Mouse (Mus musculus): Measurements from ENCODE around the gene Slc25a1.

The Slc25a1 gene

DNA sequence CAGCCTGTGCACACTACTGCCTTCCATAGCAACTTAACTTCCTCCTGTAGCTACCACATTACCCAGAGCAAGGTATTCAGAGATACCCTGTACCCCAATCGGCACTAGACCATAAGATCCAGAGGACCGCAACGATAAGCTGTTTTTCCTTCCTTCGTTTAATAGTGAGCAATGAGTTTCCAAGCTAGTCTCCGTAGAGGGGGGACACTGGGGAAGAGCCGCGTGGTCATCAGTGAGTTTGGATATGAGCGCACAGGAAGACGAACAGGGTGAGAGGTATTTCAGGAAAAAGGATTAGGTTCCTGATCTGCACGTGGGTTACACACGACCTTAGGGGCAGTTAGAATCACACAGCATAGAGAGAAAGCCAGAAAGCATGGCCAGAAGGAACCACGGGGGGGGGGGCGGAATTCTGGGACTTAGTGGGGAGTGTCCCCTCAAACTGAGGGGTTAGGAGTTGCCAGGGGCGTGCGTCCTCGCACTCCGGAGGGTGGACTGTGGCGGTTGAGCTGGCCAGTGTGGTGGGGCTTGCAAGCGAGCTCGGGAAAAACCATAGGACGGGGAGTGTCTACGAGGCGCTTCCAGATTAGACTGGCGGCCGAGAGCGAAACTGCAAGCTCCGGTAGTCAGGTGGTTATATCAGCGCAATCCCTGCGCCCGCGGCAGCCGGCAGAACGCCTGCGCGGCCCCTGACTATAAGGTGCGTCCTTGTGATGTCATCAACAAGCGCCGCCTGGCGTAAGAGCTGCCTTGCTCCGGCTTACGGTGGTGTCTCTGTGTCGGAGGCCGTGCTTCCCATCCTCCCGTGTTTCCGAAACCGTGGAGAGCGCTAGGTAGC lies 6.5 kb downstream of the Slc25a1 start:
- peak; percentile 95 for DNase-seq

DNA sequence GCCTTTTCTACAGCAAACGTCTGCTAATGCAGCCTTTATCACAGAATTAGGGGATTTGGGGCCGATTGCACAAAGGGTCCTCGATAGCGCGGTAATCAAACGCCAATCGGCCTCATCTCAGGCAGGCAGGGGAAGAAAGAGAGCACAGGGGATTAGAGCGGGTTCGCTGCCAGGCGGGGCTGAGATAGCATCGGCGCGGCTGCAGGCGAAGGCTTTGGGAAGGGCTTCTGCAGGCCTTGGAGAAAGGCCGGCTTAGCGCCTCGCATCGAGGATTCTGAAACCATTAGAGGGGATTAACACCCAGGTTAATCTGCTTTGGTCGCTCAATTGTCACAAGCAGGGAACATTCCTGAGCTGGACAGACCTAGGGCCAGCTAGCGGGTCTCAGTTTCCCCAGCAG lies 7.4 kb downstream of the Slc25a1 start:
- no peak for DNase-seq

DNA sequence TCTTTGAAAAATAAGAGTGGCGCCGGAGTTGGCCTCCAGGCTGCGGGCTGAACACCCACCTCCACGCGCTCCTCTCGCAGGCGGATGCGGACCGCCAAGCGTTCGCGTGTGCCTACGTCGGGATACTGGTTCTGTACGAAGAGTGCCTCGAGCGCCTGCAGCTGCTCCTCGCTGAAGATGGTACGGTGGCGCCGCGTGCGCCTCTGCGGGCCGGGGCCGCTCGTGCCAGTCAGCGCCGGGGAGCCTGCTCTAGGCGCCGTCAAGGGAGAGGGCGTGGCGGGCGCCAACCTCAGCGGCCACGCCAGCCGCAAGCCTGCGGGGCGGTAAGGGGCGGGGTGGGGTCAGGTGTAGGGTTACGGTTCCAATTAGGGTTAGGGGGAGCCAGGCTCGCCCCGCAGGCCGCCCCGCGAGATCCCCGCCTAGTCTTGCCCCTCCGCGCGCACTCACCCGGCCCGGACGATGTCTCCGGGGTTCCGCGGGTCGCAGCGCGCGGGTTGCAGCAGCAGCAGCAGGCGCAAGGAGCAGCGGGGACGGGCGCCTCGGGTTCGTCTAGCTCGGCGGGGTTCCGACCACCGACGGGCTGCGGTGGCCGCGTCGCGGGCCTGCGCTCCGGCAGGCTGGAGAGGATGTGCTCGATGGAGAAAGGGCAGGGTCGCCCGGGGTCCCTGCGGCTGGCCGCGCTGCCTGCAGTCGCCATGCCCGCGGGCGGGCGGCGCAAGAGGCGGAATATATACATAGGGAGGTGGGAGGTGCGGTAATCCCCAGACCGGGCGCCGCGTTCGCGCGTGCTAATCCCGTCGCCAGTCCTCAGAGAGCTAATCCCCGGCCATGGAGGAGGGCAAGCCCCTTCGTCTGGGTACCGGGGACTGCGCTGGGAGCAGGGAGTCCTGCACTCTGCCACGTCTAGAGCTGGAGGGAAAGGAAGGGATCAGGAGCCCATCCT lies 13.4 kb downstream of the Slc25a1 start, which contains the start of gene Gsc2:
Gene Gsc2, minus strand, starts transcription at position 753 of the 943 bp plus-strand sequence.
- DNase-seq, result no peak

DNA sequence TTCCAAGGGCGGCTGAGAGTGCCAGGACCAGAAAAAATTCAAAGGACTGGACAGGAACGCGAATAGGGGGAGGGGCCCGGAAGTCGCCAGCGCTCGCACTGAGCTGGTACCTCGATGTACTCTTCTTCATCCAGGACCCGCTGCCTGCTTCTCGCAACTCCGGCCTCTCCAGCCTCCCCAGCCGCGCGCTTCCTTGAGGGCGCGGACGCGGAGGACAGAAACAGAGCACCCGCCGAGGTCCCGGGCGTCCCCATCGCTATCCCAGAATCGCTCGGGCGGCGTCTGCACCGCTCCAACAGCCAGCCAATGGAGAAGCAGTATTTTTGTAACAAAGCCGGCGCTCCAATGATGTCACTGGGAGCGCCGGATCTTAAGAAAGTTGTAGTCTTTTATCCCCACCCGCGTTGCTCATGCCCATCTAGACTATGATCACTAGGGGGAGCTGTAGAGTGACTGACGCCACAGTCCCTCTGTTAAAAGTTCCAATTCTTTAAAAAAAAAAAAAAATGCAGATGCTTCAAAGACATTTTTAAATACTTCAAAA lies 16.9 kb downstream of the Slc25a1 start, which contains the start of gene Ess2:
Gene Ess2, minus strand, starts transcription at position 297 of the 544 bp plus-strand sequence.
- DNase-seq, result peak; percentile 93 to 94

DNA sequence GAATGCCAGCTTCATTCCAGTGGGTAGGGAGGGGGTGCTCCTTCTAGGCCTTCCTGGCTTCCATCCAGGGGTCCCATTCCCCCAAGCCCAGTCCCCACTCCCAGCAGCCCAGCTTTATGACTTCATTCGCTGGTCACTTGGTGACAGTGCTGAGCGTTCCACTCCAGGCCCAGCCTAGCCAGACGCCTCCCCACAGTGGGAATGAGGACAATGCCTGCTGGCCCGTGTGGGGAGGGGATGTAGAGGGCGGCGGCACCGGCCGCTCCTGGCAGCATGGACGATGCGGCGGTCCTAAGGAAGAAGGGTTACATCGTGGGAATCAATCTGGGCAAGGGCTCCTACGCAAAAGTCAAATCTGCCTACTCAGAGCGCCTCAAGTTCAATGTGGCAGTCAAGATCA lies 29.6 kb downstream of the Slc25a1 start, which contains the start of the genes Dgcr2 and Tssk2:
Gene Dgcr2, minus strand, starts transcription at position 101 of the 400 bp plus-strand sequence.
Gene Tssk2, plus strand, starts transcription at position 176 of the 400 bp plus-strand sequence.
- no peak for DNase-seq

DNA sequence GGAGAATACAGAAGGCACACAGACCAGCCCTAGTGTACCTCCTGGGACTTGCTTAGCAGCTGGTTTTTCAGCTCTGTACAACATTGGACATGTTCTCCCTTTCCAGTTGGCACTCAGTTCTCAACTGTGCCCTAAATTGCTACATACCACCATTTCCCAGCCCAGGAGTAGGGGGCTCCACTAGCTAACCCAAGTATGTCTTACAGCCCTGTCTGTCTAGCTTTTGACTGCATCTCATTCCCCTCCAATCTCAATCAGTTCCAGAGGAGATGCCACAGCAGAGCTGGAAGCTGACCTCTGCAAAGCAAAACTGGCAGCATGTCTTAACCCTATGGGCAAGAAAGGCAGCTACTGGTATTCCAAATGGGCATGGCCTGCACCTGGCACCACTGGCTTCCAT lies 31.9 kb downstream of the Slc25a1 start:
- DNase-seq, result no peak

DNA sequence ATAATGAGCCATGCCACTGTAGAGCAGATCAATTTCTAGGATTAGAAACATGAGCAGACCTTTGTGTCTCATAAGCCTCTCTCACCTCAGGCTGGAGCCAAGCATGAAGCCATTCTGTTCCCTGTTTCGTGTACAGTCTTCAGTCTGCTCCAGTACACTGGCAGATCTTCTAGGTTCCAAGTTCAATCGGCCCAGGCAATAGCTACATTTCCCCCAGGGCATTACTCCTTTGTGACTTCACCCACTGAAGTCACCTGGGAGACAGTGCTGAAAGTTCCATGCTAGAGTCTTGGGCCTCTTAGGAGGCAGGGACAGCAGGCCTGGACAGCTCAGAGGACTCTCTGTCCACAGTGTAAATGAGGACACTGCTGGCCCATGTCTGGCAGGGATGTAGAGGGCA lies 34.1 kb downstream of the Slc25a1 start, which contains the start of gene Tssk1:
Gene Tssk1, plus strand, starts transcription at position 301 of the 400 bp plus-strand sequence.
- no peak for DNase-seq

DNA sequence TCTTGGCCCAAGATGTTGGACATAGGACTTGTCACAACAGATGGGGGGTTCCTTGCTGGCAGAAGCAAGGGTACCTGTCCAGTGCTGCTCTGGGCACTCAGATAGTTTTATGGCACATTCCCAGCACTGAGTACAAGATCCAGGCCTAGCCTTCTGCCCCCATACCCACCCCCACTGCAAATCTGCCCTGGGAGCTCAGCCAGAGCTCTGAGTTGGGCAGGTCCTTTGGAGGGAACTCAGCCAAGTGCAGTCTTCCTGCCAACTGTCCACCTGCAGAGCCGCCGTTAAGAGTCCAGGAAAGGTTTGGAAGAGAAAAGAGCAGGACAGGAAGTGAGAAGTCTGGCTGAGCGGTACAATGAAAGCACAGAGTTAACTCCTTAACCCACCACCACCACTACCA lies 35.4 kb downstream of the Slc25a1 start:
- DNase-seq, result peak; percentile 90 to 91

DNA sequence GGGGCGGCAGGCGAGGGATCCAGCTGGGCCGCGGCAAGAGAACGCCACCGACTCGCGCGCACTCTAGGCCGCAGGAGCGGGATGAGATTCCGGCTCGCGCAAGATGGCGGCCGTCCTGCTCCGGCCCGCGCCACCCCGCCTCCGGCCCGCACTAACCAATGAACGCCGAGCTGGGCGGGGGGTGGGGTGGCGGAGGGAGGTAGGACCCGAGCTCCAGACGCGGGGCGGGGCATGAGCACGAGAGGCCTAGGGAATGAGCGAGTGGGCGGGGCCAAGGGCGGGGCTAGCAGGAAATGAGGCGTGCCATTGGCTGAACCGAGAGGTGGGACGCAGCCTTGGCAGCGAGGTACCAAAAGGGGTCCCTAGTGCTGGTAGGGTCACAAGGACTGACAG lies 36.5 kb downstream of the Slc25a1 start, which contains the start of gene Gm20518:
Gene Gm20518, minus strand, starts transcription at position 105 of the 393 bp plus-strand sequence.
- DNase-seq, result peak; percentile 98 to 99

DNA sequence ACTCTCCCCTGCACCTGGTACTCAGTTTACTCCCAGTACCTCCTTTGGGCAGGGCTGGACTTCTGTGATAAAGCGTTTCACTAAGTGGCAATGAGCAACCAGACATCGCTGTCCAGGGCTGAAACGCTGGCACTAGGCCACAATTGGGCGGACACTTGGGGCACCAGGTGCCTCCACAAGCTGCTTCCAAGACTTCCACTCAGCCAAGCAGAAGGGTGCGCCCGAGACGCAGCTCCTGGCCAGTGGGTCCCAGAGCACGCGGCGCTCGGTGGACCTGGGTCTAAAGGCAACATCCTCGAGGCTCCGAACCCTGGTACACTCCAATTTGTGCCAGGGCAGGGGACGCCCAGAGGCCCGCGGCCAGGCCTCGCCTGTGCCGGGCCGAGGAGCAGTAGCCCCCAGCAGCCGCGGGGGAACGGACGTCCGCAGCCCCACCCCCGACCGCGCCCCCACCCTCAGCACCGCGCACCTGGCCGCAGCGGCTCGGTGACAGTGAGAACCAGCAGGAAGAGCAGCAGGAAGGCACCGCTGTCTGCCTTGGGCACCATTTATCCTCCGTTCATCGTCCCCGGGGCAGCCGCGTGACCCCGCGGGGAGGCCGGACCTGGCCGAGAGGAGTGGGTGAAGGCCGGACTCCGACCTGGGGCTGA lies 37.0 kb downstream of the Slc25a1 start:
- DNase-seq, result peak; percentile 90 to 91

DNA sequence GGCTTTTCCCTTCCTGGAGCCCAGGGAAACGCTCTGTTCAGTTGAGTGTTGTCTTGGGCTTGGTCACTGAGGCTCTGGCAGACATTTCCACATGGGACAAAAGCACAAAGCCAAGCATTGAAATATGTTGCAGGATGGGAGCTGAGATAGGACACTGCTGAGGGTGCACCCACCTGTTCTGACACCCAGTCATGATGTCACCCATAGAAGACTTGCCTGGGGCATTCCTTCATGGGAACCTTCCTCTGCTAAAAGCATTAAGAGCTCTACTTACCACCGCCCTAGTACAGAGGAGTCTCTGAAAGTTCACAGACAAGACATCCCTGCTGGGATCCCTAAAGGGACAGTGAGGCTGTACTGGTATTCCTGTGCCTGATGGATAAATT lies 37.7 kb downstream of the Slc25a1 start:
- no peak for DNase-seq

DNA sequence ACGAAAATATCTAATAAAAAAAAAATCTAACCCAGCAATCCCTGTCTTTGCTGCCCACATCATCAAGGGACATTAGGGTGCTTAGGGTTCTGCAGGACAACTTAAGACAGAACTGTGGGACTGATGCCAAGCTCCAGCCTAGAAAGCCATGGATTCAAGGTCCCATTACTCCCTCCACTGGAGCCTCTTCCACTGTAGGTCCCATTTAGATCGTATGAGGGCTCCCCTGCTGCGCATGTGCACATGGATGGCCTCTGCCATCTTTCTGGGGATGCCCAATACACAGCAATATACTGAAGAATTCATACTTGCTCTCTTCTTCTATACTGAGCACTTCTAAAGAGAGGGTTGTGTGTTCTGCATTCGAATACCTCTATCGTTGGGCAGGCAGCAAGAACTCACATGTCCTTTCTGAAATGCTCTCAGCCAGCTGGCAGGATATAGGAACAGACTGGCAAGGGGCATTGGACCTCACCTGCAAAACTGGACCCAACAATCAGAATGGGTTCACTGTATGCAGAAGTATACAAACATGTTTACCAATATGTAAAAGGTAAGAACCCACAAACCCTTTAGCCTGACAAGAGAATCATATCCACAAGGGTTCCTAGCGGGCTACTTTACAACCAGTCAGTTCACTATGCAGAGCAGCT lies 38.2 kb downstream of the Slc25a1 start:
- no peak for DNase-seq

DNA sequence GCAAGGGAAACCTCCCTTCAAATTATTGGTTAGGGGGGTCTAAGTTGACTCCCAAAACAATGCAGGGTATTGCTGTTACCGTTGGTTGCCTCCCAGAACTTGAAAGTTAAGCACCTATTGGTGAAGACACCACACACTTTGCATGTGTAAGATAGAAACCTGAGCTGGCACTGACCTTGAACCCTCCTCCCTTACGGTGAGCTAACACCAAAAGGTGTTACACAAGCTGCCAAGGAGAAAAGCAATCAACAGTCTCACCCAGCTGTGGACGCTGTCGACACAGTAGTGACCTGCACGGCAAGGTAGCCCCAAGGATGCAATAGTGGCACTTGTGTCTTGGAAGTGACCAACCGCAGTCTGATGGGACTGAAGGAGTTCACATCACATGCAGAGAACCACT lies 43.9 kb downstream of the Slc25a1 start:
- no peak for DNase-seq

DNA sequence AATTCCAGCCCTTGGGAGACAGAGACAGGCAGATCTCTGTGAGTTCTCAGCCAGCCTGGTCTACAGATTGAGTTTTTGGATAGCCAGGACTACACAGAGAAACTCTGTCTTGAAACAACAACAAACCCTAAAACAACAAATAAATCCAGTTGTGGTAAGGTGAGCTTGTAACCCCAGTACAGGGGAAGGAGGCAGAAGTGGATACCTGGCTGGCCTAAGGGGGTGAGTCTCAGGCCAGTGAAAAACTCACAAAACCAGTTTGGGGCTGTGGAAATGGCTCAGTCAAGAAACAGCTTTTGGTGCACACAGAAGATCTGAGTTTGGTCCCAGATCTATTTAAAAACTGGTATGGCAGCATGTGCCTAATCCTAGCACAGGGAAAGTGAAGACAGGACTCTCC lies 45.8 kb downstream of the Slc25a1 start:
- peak in 1 of 2 experiments; percentile 22 for DNase-seq

DNA sequence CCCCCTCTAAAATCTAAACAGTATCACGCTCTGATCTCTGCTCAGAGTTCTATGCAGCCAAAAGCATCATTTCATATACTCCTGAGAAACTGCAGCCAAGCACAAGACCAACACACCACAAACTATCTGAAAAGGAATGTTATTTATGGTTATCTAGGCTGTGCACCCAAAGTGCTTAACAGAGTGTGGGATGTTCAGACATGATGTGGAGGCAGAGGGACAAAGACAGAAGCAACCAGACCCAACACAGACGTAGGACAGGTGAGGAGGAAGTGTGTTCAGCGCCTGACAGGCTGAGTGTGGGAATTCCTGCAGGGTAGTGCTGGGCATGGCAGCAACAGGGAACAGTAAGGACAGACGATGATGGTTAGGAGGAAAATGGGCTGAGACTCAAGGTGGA lies 48.4 kb downstream of the Slc25a1 start:
- no peak for DNase-seq

DNA sequence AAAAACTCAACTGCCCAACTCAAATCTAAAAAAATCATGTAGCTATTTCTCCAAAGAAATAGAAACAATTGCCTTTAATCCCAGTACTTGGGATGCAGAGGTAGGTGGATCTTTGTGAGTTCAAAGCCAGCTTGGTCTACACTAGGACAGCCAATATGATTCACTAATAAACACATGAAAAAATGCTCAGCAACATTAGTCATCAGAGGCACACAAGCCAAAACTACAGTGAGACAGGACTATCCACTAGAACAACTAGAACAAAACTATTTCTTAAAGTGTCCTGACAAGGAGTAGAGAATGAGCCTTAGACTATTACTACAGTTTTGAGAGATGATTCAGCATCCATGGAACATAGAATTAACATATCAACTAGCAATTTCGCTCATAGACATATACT lies 51.9 kb downstream of the Slc25a1 start:
- no peak for DNase-seq
